Mouse (Mus musculus): ENCODE results near the gene Lgals1. TPM values are rescaled to one million over a fixed set of nuclear protein-coding genes. Genes with fewer than 3 reads are reported as not detected.

The Lgals1 gene
- polyA plus RNA-seq, 1 experiment from 2014 or later, result 218 TPM

DNA sequence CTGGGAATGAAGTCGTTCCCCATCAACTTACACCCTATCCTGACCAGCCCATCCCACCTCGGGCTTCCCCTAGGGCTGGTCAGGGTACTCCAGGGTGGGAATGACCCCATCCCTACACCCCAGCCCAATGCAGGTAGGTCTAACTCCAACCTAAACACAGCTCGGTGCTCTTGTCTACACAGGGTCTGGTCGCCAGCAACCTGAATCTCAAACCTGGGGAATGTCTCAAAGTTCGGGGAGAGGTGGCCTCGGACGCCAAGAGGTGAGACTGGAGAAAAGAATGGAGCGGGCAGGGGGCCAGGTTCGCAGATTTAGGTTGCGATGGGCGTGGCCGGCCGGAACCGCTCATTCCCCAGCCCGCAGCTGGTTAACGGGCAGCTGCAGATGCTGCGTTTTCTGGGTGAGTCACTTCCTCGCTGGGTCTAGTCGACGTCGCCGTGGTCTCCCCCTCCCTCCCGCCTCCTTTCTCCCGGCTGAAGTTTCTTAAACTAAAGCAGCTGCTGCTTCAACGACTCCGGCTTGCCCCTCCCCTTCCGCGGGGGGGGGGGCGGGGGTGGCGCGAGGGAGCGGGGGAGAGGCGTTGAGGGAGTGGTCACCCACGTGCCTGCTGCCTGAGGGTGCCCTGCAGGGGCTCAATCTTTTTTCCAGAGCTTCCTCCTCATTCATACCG, 1.4 kb downstream of the Lgals1 start:
- no peak overlapping the region; the same call in 1 of the 2 replicates for H3K27ac ChIP-seq (replicated peaks)
- peak overlapping the region; percentile 24; the same call in 1 of the 2 replicates for H3K9ac ChIP-seq (replicated peaks)
- no peaks in the 10 kb centered on the region for H3K9me3 ChIP-seq (replicated peaks)
- no peaks in the 10 kb centered on the region for H3K36me3 ChIP-seq
- H3K27me3 ChIP-seq (replicated peaks), result 0 out of 2 replicates have a peak, but pooled peaks cover 3% of the 10 kb centered on the region
- peaks cover 34% of the 10 kb centered on the region for H3K4me1 ChIP-seq
- no peak for ATAC-seq (ENCODE audit: low FRiP score)
- peak overlapping the region; percentile 67 for H3K4me2 ChIP-seq
- peak overlapping the region; percentile 32 for H3K4me3 ChIP-seq (replicated peaks)
- under 1% methylated on average over 31 of the region's 35 CpGs for WGBS

DNA sequence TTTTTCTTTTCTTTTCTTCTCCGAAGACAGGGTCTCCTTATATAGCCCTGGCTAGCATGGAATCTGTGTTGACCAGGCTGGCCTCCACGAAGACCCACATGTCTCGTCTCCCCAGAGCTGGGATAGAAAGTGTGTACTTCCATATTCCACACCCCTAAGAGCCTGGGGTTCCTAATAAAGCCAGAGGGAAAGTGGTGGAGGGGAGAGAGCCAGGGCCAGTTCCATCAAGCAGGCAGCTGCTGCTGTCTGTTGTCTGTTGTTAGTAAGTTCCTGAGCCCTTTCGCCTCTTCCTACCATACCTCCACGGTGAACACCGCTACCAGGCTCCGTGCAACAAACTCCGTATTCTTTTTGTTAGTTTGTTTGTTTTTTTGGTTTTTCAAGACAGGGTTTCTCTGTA, 2.0 kb downstream of the Lgals1 start:
- H3K9ac ChIP-seq (replicated peaks), result no peak overlapping the region
- peaks cover 34% of the 10 kb centered on the region for H3K4me1 ChIP-seq
- peak overlapping the region; percentile 67 for H3K4me2 ChIP-seq
- H3K27ac ChIP-seq (replicated peaks), result no peak overlapping the region
- ATAC-seq (ENCODE audit: low FRiP score), result no peak
- WGBS, result 54% methylated on average over 8 of the region's 8 CpGs
- no peaks in the 10 kb centered on the region for H3K36me3 ChIP-seq
- H3K9me3 ChIP-seq (replicated peaks), result no peaks in the 10 kb centered on the region
- 0 out of 2 replicates have a peak, but pooled peaks cover 3% of the 10 kb centered on the region for H3K27me3 ChIP-seq (replicated peaks)
- peak overlapping the region; percentile 32; the same call in 1 of the 2 replicates for H3K4me3 ChIP-seq (replicated peaks)

DNA sequence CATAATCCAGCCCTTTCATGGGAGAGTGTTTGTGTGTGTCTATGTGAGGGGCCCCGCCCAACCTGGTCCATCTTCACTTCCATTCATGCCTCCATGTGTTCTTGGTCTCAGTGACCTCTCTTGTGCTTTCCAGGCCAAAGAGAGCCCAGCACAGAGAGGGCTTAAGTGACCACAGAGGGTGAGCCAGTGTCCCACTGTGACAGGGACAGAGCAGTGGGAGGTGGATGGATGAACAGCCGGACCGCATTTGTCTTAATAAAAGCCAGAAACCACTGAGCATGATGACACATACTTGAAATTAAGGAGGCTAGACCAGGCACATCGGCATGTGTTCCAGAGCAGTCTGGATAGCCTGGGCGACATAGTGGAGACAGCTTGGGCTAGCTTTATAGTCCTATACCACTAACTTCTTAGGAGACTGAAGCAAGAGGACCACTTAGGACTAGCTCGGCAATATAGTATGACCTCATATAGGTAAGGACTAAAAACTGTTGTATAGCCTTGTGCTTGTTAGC, 3.7 kb downstream of the Lgals1 start:
- H3K27me3 ChIP-seq (replicated peaks), result 0 out of 2 replicates have a peak, but pooled peaks cover 3% of the 10 kb centered on the region
- ATAC-seq (ENCODE audit: low FRiP score), result no peak
- 95% methylated on average over 6 of the region's 6 CpGs for WGBS
- no peaks in the 10 kb centered on the region for H3K36me3 ChIP-seq
- no peak overlapping the region for H3K27ac ChIP-seq (replicated peaks)
- H3K4me3 ChIP-seq (replicated peaks), result no peak overlapping the region
- H3K4me1 ChIP-seq, result peaks cover 37% of the 10 kb centered on the region
- H3K4me2 ChIP-seq, result no peak overlapping the region
- H3K9ac ChIP-seq (replicated peaks), result no peak overlapping the region
- no peaks in the 10 kb centered on the region for H3K9me3 ChIP-seq (replicated peaks)

DNA sequence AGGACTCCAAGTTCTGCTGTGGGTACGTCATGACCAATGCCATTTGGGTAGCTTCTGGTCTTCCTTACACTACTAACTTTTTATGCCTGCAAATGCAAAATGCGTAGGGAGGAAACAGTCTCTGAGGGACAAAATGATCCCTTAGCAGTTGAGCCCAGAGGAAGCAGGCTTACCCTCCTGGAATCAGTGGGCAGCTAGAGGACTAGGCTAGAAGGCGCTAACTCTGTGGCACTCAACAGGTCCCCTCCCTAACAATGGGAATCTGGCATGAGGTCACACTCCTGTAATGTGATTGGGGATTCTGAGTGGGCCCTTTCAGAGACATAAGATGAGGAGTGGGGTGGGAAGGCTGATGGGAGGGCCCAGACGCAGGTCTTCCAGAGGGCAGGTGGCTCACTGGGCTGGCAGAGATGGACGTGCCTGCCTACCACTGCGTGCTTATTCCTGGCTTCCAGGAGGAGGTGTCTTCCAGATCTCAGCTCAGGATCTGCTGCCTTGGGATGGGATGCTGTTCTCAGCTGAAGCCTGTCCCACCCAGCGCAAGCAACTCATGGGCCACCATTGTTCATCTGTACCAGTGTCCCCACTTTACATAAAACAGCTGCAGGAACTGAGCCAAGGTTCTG, 4.4 kb downstream of the Lgals1 start:
- Histone ChIP-seq H3K4me1 (peaks cover 37% of the 10 kb centered on the region), H3K9ac (replicated peaks) (no peak overlapping the region), H3K4me2 (no peak overlapping the region), H3K27me3 (replicated peaks) (0 out of 2 replicates have a peak, but pooled peaks cover 3% of the 10 kb centered on the region), H3K4me3 (replicated peaks) (no peak overlapping the region), H3K36me3 (no peaks in the 10 kb centered on the region), H3K27ac (replicated peaks) (no peak overlapping the region), H3K9me3 (replicated peaks) (no peaks in the 10 kb centered on the region)
- no peak for ATAC-seq (ENCODE audit: low FRiP score)
- 88% methylated on average over 7 of the region's 7 CpGs for WGBS

DNA sequence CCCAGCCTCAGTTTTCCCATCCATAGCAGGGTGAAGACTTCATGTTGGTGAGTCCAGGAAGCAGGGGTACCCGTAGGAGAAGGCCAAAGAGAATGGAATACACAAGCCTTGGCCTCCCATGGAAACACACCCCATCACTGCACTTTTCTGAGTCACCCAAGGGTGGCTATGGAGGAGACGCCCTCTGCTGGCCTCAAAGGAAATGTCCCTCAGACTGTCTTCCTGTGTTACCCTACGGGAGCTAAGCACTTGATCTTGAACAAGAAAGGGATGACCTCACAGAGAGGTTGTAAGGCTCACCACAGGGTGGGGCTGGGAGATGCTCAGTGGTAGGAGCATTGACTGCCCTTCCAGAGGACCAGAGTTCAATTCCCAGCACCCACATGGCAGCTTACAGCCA, 5.1 kb downstream of the Lgals1 start:
- WGBS, result 30% methylated on average over 3 of the region's 3 CpGs

DNA sequence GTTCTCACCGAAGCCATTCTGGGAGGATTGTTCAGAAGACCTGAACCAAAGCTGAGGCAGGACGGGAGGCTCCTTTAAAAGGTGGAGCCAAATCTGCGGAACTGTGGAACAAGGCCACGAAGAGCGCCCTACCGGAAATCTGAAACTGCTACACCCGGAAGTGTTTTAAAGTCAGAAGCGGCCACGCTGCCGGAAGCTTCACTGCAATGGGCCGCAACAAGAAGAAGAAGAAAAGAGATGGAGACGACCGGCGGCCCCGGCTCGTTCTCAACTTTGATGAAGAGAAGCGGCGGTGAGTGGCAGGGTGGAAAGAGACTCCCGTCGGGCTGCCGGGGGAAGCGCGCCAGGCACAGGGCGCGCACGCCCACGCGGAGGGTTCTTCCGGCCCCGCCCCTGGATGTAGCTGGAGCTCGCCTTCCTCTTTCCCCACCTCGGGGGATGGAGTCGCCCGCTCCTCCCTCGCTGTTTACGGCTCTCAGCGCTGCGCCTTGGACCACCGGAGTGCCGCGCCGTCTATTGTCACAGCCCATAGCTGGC, 8.3 kb downstream of the Lgals1 start, which contains the start of gene Nol12:
Gene Nol12 (plus strand): TSS at position 150 of the 537 bp plus-strand sequence.
- Histone ChIP-seq H3K36me3 (peaks cover 26% of the 10 kb centered on the region), H3K4me3 (replicated peaks) (peak within 1 kb of the TSS; percentile 76), H3K9me3 (replicated peaks) (no peaks in the 10 kb centered on the region), H3K4me2 (peak within 1 kb of the TSS; percentile 68), H3K4me1 (peaks cover 26% of the 10 kb centered on the region), H3K9ac (replicated peaks) (peak within 1 kb of the TSS; percentile 72), H3K27me3 (replicated peaks) (no peaks in the 10 kb centered on the region), H3K27ac (replicated peaks) (peak within 1 kb of the TSS; percentile 87)
- WGBS, result under 1% methylated on average over 41 of the region's 42 CpGs
- ATAC-seq (ENCODE audit: low FRiP score), result peak; percentile 92

More for the DNA sequence above, 5.1 kb downstream of the Lgals1 start:
- Histone ChIP-seq H3K9me3 (replicated peaks) (no peaks in the 10 kb centered on the region), H3K36me3 (no peaks in the 10 kb centered on the region), H3K4me3 (replicated peaks) (no peak overlapping the region), H3K27ac (replicated peaks) (no peak overlapping the region), H3K4me2 (no peak overlapping the region), H3K27me3 (replicated peaks) (0 out of 2 replicates have a peak, but pooled peaks cover 3% of the 10 kb centered on the region), H3K9ac (replicated peaks) (no peak overlapping the region), H3K4me1 (peaks cover 36% of the 10 kb centered on the region)
- ATAC-seq (ENCODE audit: low FRiP score), result no peak

GRCm38 (mm10) chr15:78936403-78936802, 9.9 kb downstream of the Lgals1 start:
- Histone ChIP-seq H3K4me2 (0 out of 2 replicates have a peak overlapping the region, but pooled peaks have one; percentile 68), H3K4me3 (replicated peaks) (no peak overlapping the region), H3K27ac (replicated peaks) (no peak overlapping the region), H3K4me1 (peaks cover 26% of the 10 kb centered on the region), H3K36me3 (peaks cover 42% of the 10 kb centered on the region), H3K27me3 (replicated peaks) (no peaks in the 10 kb centered on the region), H3K9ac (replicated peaks) (no peak overlapping the region), H3K9me3 (replicated peaks) (no peaks in the 10 kb centered on the region)
- WGBS, result 91% methylated on average over 12 of the region's 12 CpGs
- no peak for ATAC-seq (ENCODE audit: low FRiP score)

- Histone ChIP-seq H3K4me3 (replicated peaks) (no peak overlapping the region), H3K4me1 (peaks cover 26% of the 10 kb centered on the region), H3K9ac (replicated peaks) (peak overlapping the region; percentile 20; the same call in 1 of the 2 replicates), H3K27ac (replicated peaks) (no peak overlapping the region), H3K9me3 (replicated peaks) (no peaks in the 10 kb centered on the region), H3K36me3 (peaks cover 48% of the 10 kb centered on the region), H3K4me2 (no peak overlapping the region), H3K27me3 (replicated peaks) (no peaks in the 10 kb centered on the region)
- ATAC-seq (ENCODE audit: low FRiP score), result no peak
- 86% methylated on average over 10 of the region's 10 CpGs for WGBS
Observed at GRCm38 (mm10) chr15:78937311-78937710, 10.8 kb downstream of the Lgals1 start.

- Histone ChIP-seq H3K27ac (replicated peaks) (no peak overlapping the region), H3K4me2 (no peak overlapping the region), H3K4me3 (replicated peaks) (no peak overlapping the region), H3K4me1 (peaks cover 30% of the 10 kb centered on the region), H3K9me3 (replicated peaks) (no peaks in the 10 kb centered on the region), H3K9ac (replicated peaks) (no peak overlapping the region; the same call in 1 of the 2 replicates), H3K36me3 (peaks cover 48% of the 10 kb centered on the region), H3K27me3 (replicated peaks) (no peaks in the 10 kb centered on the region)
- no peak for ATAC-seq (ENCODE audit: low FRiP score)
- 72% methylated on average over 2 of the region's 2 CpGs for WGBS
Observed at GRCm38 (mm10) chr15:78937963-78938362, 11.4 kb downstream of the Lgals1 start.

DNA sequence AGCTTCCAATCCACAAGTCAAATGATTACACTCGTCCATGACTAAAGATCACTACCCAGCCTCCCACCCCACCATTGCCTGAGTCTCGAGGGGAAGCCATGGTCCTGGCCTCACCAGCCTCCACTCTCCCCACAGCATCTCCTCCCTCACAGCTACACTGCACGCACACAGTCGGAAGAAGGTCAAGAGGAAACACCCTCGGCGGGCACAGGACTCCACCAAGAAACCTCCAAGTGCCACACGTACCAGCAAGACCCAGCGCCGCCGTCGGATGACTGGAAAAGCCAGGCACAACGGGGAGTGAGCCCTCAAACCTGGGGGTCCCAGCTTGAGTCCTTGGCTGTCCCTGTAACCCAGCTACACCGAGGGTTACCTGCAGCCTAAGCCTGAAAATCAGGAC, 13.8 kb downstream of the Lgals1 start:
- Histone ChIP-seq H3K9me3 (replicated peaks) (no peaks in the 10 kb centered on the region), H3K9ac (replicated peaks) (no peak overlapping the region), H3K4me3 (replicated peaks) (no peak overlapping the region), H3K27me3 (replicated peaks) (no peaks in the 10 kb centered on the region), H3K4me2 (no peak overlapping the region), H3K27ac (replicated peaks) (no peak overlapping the region), H3K36me3 (peaks cover 48% of the 10 kb centered on the region), H3K4me1 (peaks cover 27% of the 10 kb centered on the region)
- ATAC-seq (ENCODE audit: low FRiP score), result no peak
- WGBS, result 95% methylated on average over 13 of the region's 13 CpGs

GRCm38 (mm10) chr15:78942663-78943062, 16.1 kb downstream of the Lgals1 start:
- peak overlapping the region; percentile 31 for H3K4me3 ChIP-seq (replicated peaks)
- 0 out of 2 replicates have a peak, but pooled peaks cover 3% of the 10 kb centered on the region for H3K27me3 ChIP-seq (replicated peaks)
- peaks cover 41% of the 10 kb centered on the region for H3K36me3 ChIP-seq
- peak overlapping the region; percentile 41; the same call in 1 of the 2 replicates for H3K9ac ChIP-seq (replicated peaks)
- 3% methylated on average over 9 of the region's 9 CpGs for WGBS
- peak; percentile 40 for ATAC-seq (ENCODE audit: low FRiP score)
- H3K9me3 ChIP-seq (replicated peaks), result no peaks in the 10 kb centered on the region
- H3K4me2 ChIP-seq, result peak overlapping the region; percentile 57
- peaks cover 18% of the 10 kb centered on the region for H3K4me1 ChIP-seq
- H3K27ac ChIP-seq (replicated peaks), result peak overlapping the region; percentile 61; the same call in 1 of the 2 replicates
